Mouse (Mus musculus) forebrain, postnatal 0 days (tissue): ENCODE results near the gene Twist2. TPM values are rescaled to one million over a fixed set of nuclear protein-coding genes. Genes with fewer than 3 reads are reported as not detected.

Experiments
- ATAC-seq: fragments of 200-750 bp; cut with Nextera tagmentation; 2 replicates; pipeline ENCODE4 v1.8.0; 2017; ENCODE audit warnings: mild to moderate bottlenecking, moderate library complexity
- DNase-seq: peaks from one replicate; pipeline ENCODE4 v3.0.0-alpha.2; 2015
- H3K27ac ChIP-seq: fragments of 300-500 bp; sonication (generic); 2 replicates; pipeline ENCODE4 v1.5.1; 2014; ENCODE audit warnings: low read depth, mild to moderate bottlenecking, antibody characterized with exemption, low read length, moderate library complexity, mixed read lengths
- H3K27me3 ChIP-seq: fragments of 300-500 bp; sonication (generic); 2 replicates; pipeline ENCODE4 v1.6.1; 2014; ENCODE audit warnings: mild to moderate bottlenecking, low read length, mixed read lengths; ENCODE audit not compliant: insufficient read depth
- H3K36me3 ChIP-seq: fragments of 300-500 bp; sonication (generic); 2 replicates; pipeline ENCODE4 v1.6.1; 2014; ENCODE audit warnings: mild to moderate bottlenecking, moderate library complexity; ENCODE audit not compliant: insufficient read depth
- H3K4me1 ChIP-seq: fragments of 300-500 bp; sonication (generic); 2 replicates; pipeline ENCODE4 v1.6.1; 2014; ENCODE audit warnings: antibody characterized with exemption; ENCODE audit not compliant: insufficient read depth
- H3K4me2 ChIP-seq: fragments of 300-500 bp; sonication (generic); 2 replicates; pipeline ENCODE4 v1.6.1; 2014; ENCODE audit warnings: low read depth, mild to moderate bottlenecking, moderate library complexity
- H3K4me3 ChIP-seq: fragments of 300-500 bp; sonication (generic); 2 replicates; pipeline ENCODE4 v1.5.1; 2014; ENCODE audit warnings: low read depth, low read length, mixed read lengths
- H3K9ac ChIP-seq: fragments of 300-500 bp; sonication (generic); 2 replicates; pipeline ENCODE4 v1.6.1; 2014; ENCODE audit warnings: mild to moderate bottlenecking
- H3K9me3 ChIP-seq: fragments of 300-500 bp; sonication (generic); 2 replicates; pipeline ENCODE4 v1.6.1; 2016; ENCODE audit warnings: low read length
- CTCF ChIP-seq: sonication (generic); IDR thresholded peaks from 2 replicates; pipeline ENCODE4 v1.5.1; 2016; ENCODE audit warnings: antibody characterized with exemption, control low read depth, low read depth
- WGBS: fragments of 180-500 bp; shearing (Covaris S2); extraction: QIAGEN DNeasy Blood & Tissue Kit; methylation state at CpG from one replicate; pipeline ENCODE4 v1.1.7; 2014; 5-methylcytosine and 5-hydroxymethylcytosine counted together
- polyA plus RNA-seq: library from polyadenylated mRNA; unstranded; fragments of >200 nt; fragmentation: Nextera tagmentation; extraction: Ambion mirVana; gene quantifications from 2 replicates; pipeline ENCODE4 v1.2.1, GENCODE M21; 2015
- total RNA-seq: library from RNA; depleted of rRNA; stranded (reverse); fragments of >200 nt; gene quantifications from 2 replicates; pipeline ENCODE4 v1.2.3, GENCODE M21; 2014

Twist2 gene
- total and polyA plus RNA-seq, 2 experiments from 2014 or later, result 1.5 to 1.8 TPM

- no peak overlapping the region for H3K4me2 ChIP-seq
- WGBS, result 75% methylated on average over 3 of the region's 3 CpGs
- no peak overlapping the region for H3K4me3 ChIP-seq
- H3K27me3 ChIP-seq, result no peaks in the 10 kb centered on the region
- H3K9ac ChIP-seq, result no peak overlapping the region
- TF ChIP-seq CTCF, result no peak
- H3K36me3 ChIP-seq, result no peaks in the 10 kb centered on the region
- ATAC-seq (no peak), DNase-seq (no peak)
- no peak overlapping the region for H3K27ac ChIP-seq
- no peaks in the 10 kb centered on the region for H3K9me3 ChIP-seq
- no peaks in the 10 kb centered on the region for H3K4me1 ChIP-seq
These were observed 17.1 kb upstream of the Twist2 start for GRCm38 (mm10) chr1:91784162-91784561.

- 69% methylated on average over 3 of the region's 3 CpGs for WGBS
- H3K4me3 ChIP-seq, result no peak overlapping the region
- peaks cover 47% of the 10 kb centered on the region for H3K27me3 ChIP-seq
- no peak overlapping the region for H3K9ac ChIP-seq
- ATAC-seq (no peak), DNase-seq (no peak)
- no peak overlapping the region for H3K27ac ChIP-seq
- TF ChIP-seq CTCF, result no peak
- no peaks in the 10 kb centered on the region for H3K9me3 ChIP-seq
- H3K36me3 ChIP-seq, result no peaks in the 10 kb centered on the region
- no peak overlapping the region for H3K4me2 ChIP-seq
- no peaks in the 10 kb centered on the region for H3K4me1 ChIP-seq
These were observed 1.9 kb upstream of the Twist2 start for GRCm38 (mm10) chr1:91799323-91799722.

DNA sequence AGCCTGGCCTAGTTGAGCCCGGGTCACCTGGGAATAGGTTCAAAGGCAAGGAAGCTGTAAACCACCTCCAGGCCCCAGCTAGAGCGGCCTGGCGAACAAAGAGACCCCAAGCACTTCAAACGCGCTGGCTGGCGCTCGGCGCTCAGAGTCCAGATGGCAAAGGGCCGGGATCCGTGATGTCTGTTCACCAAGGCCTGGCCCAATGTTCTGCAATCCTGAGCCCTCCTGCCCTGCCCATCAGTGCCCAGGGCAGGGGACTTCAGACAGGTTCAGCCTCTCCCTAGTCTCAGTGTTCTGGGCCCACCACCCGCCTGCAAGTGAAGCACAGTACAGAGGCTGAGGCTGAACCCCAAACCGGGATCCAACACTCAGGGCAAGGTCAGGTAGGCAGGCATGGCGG is 913 bp upstream of the Twist2 start:
- TF ChIP-seq CTCF, result no peak
- H3K27ac ChIP-seq, result no peak overlapping the region
- peaks cover 54% of the 10 kb centered on the region for H3K27me3 ChIP-seq
- H3K4me3 ChIP-seq, result peak overlapping the region; percentile 37; the same call in 1 of the 2 replicates
- DNase-seq (no peak), ATAC-seq (no peak)
- 20% methylated on average over 13 of the region's 13 CpGs for WGBS
- H3K36me3 ChIP-seq, result no peaks in the 10 kb centered on the region
- no peaks in the 10 kb centered on the region for H3K4me1 ChIP-seq
- H3K4me2 ChIP-seq, result peak overlapping the region; percentile 70; the same call in 1 of the 2 replicates
- H3K9ac ChIP-seq, result no peak overlapping the region
- no peaks in the 10 kb centered on the region for H3K9me3 ChIP-seq

DNA sequence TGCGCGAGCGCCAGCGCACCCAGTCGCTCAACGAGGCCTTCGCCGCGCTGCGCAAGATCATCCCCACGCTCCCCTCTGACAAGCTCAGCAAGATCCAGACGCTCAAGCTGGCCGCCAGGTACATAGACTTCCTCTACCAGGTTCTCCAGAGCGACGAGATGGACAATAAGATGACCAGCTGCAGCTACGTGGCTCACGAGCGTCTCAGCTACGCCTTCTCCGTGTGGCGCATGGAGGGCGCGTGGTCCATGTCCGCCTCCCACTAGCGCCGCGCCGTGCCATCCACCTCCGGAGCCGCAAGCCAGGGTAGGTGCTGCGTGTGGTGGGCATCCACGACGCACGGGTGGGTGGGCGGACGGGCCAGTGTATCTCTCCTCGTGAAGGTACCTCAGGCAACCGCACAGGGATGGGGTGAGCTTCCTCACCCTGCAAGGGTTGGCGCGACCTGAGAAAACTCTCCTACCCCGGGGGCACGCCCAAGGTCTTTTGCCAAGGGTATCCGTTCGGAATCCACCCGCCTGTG is 644 bp downstream of the Twist2 start:
- Histone ChIP-seq H3K9me3 (no peaks in the 10 kb centered on the region), H3K4me2 (peak overlapping the region; percentile 70), H3K36me3 (no peaks in the 10 kb centered on the region), H3K27me3 (peaks cover 54% of the 10 kb centered on the region), H3K4me1 (no peaks in the 10 kb centered on the region), H3K27ac (no peak overlapping the region), H3K9ac (0 out of 2 replicates have a peak overlapping the region, but pooled peaks have one; percentile 31), H3K4me3 (peak overlapping the region; percentile 37)
- DNase-seq (peak; percentile 47), ATAC-seq (peak; percentile 55)
- 3% methylated on average over 45 of the region's 45 CpGs for WGBS
- no peak for TF ChIP-seq CTCF

DNA sequence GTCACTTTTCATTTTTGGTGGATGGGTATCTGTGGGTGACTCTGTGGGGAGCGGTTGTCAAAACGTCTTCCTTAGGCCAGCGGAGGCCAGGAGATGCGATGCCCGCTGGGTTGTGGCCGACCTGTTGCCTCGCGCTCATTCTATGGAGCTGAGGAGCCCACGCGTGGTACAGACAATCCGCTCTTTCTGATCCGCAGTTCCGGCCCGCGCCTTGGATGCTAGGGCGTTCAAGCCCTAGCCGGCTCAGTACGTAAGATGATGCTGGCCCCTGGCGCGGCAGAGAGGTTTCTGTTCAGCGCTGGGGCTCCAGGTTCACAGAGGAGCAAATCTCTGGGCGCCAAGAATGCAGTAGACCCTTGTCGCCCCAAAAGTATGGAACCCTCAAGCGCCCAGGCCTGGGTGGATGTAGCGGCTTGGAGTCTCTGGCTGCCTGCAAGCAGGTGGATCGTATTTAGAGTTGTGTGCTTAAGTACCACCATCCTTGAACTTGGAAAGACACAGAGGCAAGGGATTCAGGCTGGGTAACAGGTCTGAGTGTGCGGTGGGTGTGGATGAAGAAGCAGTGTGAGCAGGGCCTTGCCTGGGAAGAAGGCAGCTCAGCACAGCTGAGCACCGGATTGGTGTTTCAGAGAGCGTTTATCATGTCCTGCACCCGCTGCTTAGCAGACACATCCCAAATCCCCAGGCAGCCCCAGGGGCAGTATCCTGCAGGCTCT is 1.3 kb downstream of the Twist2 start:
- Histone ChIP-seq H3K27me3 (peaks cover 54% of the 10 kb centered on the region), H3K4me1 (no peaks in the 10 kb centered on the region), H3K27ac (no peak overlapping the region), H3K4me2 (peak overlapping the region; percentile 70), H3K4me3 (peak overlapping the region; percentile 37), H3K9me3 (no peaks in the 10 kb centered on the region), H3K9ac (0 out of 2 replicates have a peak overlapping the region, but pooled peaks have one; percentile 31), H3K36me3 (no peaks in the 10 kb centered on the region)
- ATAC-seq (no peak), DNase-seq (no peak)
- WGBS, result 7% methylated on average over 30 of the region's 30 CpGs
- no peak for TF ChIP-seq CTCF

DNA sequence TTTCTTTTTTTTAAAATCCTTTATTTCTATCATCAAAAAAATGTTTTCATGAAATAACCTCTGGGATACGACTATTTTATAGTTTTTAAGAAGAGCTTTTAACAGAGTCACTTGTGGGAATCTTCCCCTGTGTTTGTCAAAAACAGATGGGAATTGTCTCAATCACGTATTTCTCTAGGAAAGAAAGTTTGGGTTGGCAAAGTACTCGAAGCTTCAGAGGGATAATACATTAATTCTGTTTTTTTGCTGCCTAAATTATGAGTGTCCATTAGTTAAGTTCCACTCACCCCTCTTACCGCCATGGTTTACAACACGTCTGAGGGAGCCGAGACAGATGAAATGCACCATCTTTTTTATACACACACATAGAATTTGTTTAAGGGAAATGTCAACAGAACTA is 2.2 kb downstream of the Twist2 start:
- no peak for TF ChIP-seq CTCF
- Histone ChIP-seq H3K4me2 (no peak overlapping the region), H3K27ac (no peak overlapping the region), H3K36me3 (no peaks in the 10 kb centered on the region), H3K4me3 (no peak overlapping the region), H3K27me3 (peaks cover 54% of the 10 kb centered on the region), H3K9ac (no peak overlapping the region), H3K4me1 (no peaks in the 10 kb centered on the region), H3K9me3 (no peaks in the 10 kb centered on the region)
- DNase-seq, result peak; percentile 6
- no peak for ATAC-seq
- 74% methylated on average over 6 of the region's 6 CpGs for WGBS

- DNase-seq (no peak), ATAC-seq (no peak)
- TF ChIP-seq CTCF, result no peak
- 78% methylated on average over 3 of the region's 3 CpGs for WGBS
- no peaks in the 10 kb centered on the region for H3K36me3 ChIP-seq
- no peaks in the 10 kb centered on the region for H3K9me3 ChIP-seq
- H3K4me3 ChIP-seq, result no peak overlapping the region
- no peak overlapping the region for H3K9ac ChIP-seq
- no peak overlapping the region for H3K4me2 ChIP-seq
- no peaks in the 10 kb centered on the region for H3K4me1 ChIP-seq
- no peaks in the 10 kb centered on the region; the same call in 1 of the 2 replicates for H3K27me3 ChIP-seq
- no peak overlapping the region for H3K27ac ChIP-seq
These were observed 14.8 kb downstream of the Twist2 start for GRCm38 (mm10) chr1:91816067-91816466.
